Mouse (Mus musculus) stomach, postnatal 0 days (tissue): ENCODE measurements around the gene Cacnb4.

Experiments used
- CTCF ChIP-seq: IDR thresholded peaks from 2 replicates; pipeline ENCODE4 v1.5.1; 2016; ENCODE audit warnings: antibody characterized with exemption, low read depth, mild to moderate bottlenecking, moderate library complexity
- EP300 ChIP-seq: optimal IDR thresholded peaks from 2 replicates; pipeline ENCODE3; 2016; ENCODE audit warnings: antibody characterized with exemption

DNA sequence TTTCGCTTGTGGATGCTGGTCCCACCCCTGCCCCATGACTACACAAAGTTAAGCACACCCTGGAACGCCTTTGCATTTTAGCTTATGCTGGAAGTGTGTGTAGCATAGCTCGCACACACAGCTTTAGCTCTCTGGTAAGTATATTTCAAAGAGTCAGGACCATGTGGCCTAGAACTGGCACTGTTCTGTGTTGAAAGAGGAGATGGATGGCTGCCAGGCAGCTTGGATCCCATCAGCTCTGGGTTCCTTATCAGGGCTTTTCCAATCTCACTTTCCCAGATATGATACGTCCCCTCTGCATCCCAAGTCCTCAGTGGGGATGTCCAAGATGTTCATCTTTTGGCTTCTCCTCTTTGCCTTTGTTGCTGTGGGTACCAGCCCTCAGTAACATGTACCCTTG, 157.9 kb downstream of the Cacnb4 start:
- TF ChIP-seq CTCF (no peak), EP300 (no peak)
